Mouse (Mus musculus) olfactory bulb, adult 2 months (tissue): Measurements from ENCODE around the gene Ccdc114.

ENCODE experiments used
- CTCF ChIP-seq: fragments of 200-500 bp; IDR thresholded peaks from 2 replicates; pipeline ENCODE4 v1.5.1; 2012; ENCODE audit warnings: low read depth, mild to moderate bottlenecking, low read length, moderate library complexity; ENCODE audit not compliant: insufficient read depth
- POLR2A ChIP-seq: fragments of 200-500 bp; IDR thresholded peaks from 2 replicates; pipeline ENCODE4 v1.6.1; 2012; ENCODE audit warnings: mild to moderate bottlenecking, low read depth, low read length, moderate library complexity; ENCODE audit not compliant: insufficient read depth

DNA sequence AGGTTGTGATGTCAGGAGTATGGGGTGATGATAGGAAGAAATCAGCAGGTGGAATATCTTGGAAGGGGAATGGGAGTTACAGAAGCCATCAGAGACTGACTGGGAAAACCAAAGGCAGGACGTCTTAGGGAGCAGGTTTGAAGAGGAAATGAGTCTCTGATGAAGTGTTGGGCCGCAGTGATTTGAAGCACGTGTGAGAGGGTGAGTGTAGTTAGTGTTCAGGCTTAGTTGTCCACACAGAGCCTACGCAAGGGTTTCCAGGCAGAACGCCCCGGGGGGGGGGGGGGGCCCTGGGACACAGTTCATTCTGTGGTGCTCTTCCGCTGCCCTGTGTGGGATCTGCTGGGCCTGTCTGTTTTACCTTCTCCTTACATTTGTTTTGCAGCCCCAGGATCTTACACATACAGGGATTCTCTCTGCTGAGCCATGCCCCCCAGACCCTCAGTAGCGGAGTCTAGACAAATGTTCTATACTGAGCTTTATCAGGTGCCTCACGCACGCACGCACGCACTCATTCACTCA is 21.3 kb upstream of the Ccdc114 start:
- no peak for TF ChIP-seq CTCF
- no peak for TF ChIP-seq POLR2A
